Mouse (Mus musculus): ENCODE results near the gene Dnase2b.

The Dnase2b gene

GRCm38 (mm10) chr3:146615496-146615895, at the start of gene Dnase2b:
Dnase2b (minus strand) TSS chr3:146615596.
- in situ Hi-C loops (cut with MboI, MseI), result no loop called here

GRCm38 (mm10) chr3:146661907-146662306, 46.5 kb upstream of the Dnase2b start:
- in situ Hi-C loops (cut with MboI, MseI), result no loop called here

GRCm38 (mm10) chr3:146661001-146661400, 45.6 kb upstream of the Dnase2b start:
- in situ Hi-C loops (cut with MboI, MseI), result no loop called here

GRCm38 (mm10) chr3:146659321-146659720, 43.9 kb upstream of the Dnase2b start:
- in situ Hi-C loops (cut with MboI, MseI), result no loop called here

GRCm38 (mm10) chr3:146658061-146658639, 42.8 kb upstream of the Dnase2b start:
- in situ Hi-C loops (cut with MboI, MseI), result no loop called here

- in situ Hi-C loops (cut with MboI, MseI), result no loop called here
Observed at GRCm38 (mm10) chr3:146657433-146657832, 42.0 kb upstream of the Dnase2b start.

- in situ Hi-C loops (cut with MboI, MseI), result no loop called here
Observed at GRCm38 (mm10) chr3:146655111-146655577, 39.7 kb upstream of the Dnase2b start.

GRCm38 (mm10) chr3:146653692-146654091, 38.3 kb upstream of the Dnase2b start:
- in situ Hi-C loops (cut with MboI, MseI), result no loop called here

- in situ Hi-C loops (cut with MboI, MseI), result no loop called here
Observed at GRCm38 (mm10) chr3:146652431-146652830, 37.0 kb upstream of the Dnase2b start.

GRCm38 (mm10) chr3:146651217-146651616, 35.8 kb upstream of the Dnase2b start, which contains the start of gene 4930503B20Rik:
4930503B20Rik (minus strand) TSS chr3:146651317.
- in situ Hi-C loops (cut with MboI, MseI), result no loop called here

- in situ Hi-C loops (cut with MboI, MseI), result no loop called here
Observed at GRCm38 (mm10) chr3:146650716-146651115, 35.3 kb upstream of the Dnase2b start.

- in situ Hi-C loops (cut with MboI, MseI), result no loop called here
Observed at GRCm38 (mm10) chr3:146649311-146649894, 34.0 kb upstream of the Dnase2b start.

GRCm38 (mm10) chr3:146641818-146642427, 26.5 kb upstream of the Dnase2b start:
- in situ Hi-C loops (cut with MboI, MseI), result no loop called here

GRCm38 (mm10) chr3:146632506-146632905, 17.1 kb upstream of the Dnase2b start:
- in situ Hi-C loops (cut with MboI, MseI), result no loop called here

GRCm38 (mm10) chr3:146628227-146628982, 13.0 kb upstream of the Dnase2b start:
- in situ Hi-C loops (cut with MboI, MseI), result loop anchor here (10.0 kb wide), 1 partner anchor 854 kb away; no protein-coding TSS in a partner anchor

GRCm38 (mm10) chr3:146625766-146626165, 10.4 kb upstream of the Dnase2b start:
- in situ Hi-C loops (cut with MboI, MseI), result loop anchor here (10.0 kb wide), 1 partner anchor 851 kb away; no protein-coding TSS in a partner anchor

GRCm38 (mm10) chr3:146621966-146622365, 6.6 kb upstream of the Dnase2b start:
- in situ Hi-C loops (cut with MboI, MseI), result loop anchor here (10.0 kb wide), 1 partner anchor 847 kb away; no protein-coding TSS in a partner anchor

GRCm38 (mm10) chr3:146620555-146621249, 5.3 kb upstream of the Dnase2b start:
- in situ Hi-C loops (cut with MboI, MseI), result loop anchor here (10.0 kb wide), 1 partner anchor 846 kb away; no protein-coding TSS in a partner anchor

- in situ Hi-C loops (cut with MboI, MseI), result loop anchor here (10.0 kb wide), 1 partner anchor 845 kb away; no protein-coding TSS in a partner anchor
Observed at GRCm38 (mm10) chr3:146620101-146620500, 4.7 kb upstream of the Dnase2b start.

- in situ Hi-C loops (cut with MboI, MseI), result no loop called here
Observed at GRCm38 (mm10) chr3:146618357-146618756, 3.0 kb upstream of the Dnase2b start.

- in situ Hi-C loops (cut with MboI, MseI), result no loop called here
Observed at GRCm38 (mm10) chr3:146617946-146618345, 2.5 kb upstream of the Dnase2b start.
